ENCODE assay signal across 24 mouse cellular contexts in genomic region chr1:157220466-157220865, GRCm38 (mm10).
DNase-seq lines count a peak whose midpoint lies in the region; ATAC-seq lines count a peak whose summit lies in the region.
"Had no signal": no experiment of that assay in that cellular context is flagged by ENCODE, and none has a peak within 500 bp of the region (broad histone marks: within the 10 kb centered on the region; RNA-seq: fewer than 3 reads in every experiment).

No protein-coding gene starts in this region.

- no peaks in the 10 kb centered on the region for H3K4me1 ChIP-seq in liver, embryonic 11.5 days (replicated peaks; ENCODE audit: control insufficient read depth, insufficient read depth, low read length)
- H3K4me1 ChIP-seq: embryonic facial prominence, embryonic 12.5 days; embryonic facial prominence, embryonic 15.5 days; hindbrain, embryonic 12.5 days; hindbrain, embryonic 15.5 days had no signal

- H3K27me3 ChIP-seq in liver, embryonic 11.5 days (replicated peaks; ENCODE audit: control insufficient read depth, insufficient read depth, low read length) = no peaks in the 10 kb centered on the region
- H3K27me3 ChIP-seq: embryonic facial prominence, embryonic 12.5 days; embryonic facial prominence, embryonic 15.5 days; hindbrain, embryonic 12.5 days; hindbrain, embryonic 15.5 days had no signal

- 90% methylated on average over 1 of the region's 1 CpGs for WGBS in liver, embryonic 11.5 days

- H3K27ac ChIP-seq in liver, embryonic 11.5 days (ENCODE audit: low read depth, low read length) = no peak overlapping the region
- H3K27ac ChIP-seq: embryonic facial prominence, embryonic 12.5 days; embryonic facial prominence, embryonic 15.5 days; gastrocnemius, adult 2 months; hindbrain, embryonic 12.5 days; hindbrain, embryonic 15.5 days had no signal

- ATAC-seq in frontal cortex, adult (ENCODE audit: low TSS enrichment) = peak; percentile 88
- ATAC-seq in liver, embryonic 11.5 days (replicated peaks; ENCODE audit: low FRiP score) = peak; percentile 23
- ATAC-seq: activated CD4-positive, CD25-positive, alpha-beta regulatory T cell, adult 4 months; forebrain, embryonic 14.5 days; forebrain, postnatal 0 days had no signal

- no peaks in the 10 kb centered on the region for H3K9me3 ChIP-seq in liver, embryonic 11.5 days (ENCODE audit: control insufficient read depth, low read length)
- H3K9me3 ChIP-seq: embryonic facial prominence, embryonic 12.5 days; embryonic facial prominence, embryonic 15.5 days; hindbrain, embryonic 12.5 days; hindbrain, embryonic 15.5 days had no signal

- H3K9ac ChIP-seq in liver, embryonic 11.5 days (ENCODE audit: low read depth, low read length) = no peak overlapping the region
- H3K9ac ChIP-seq: embryonic facial prominence, embryonic 12.5 days; embryonic facial prominence, embryonic 15.5 days; forebrain, postnatal 0 days; hindbrain, embryonic 12.5 days; hindbrain, embryonic 15.5 days had no signal

- no peak for DNase-seq in frontal cortex, postnatal 25 days (ENCODE audit: low spot score in 2 of 2)
- DNase-seq in liver, embryonic 11.5 days (ENCODE audit: low spot score) = no peak
- no peak for DNase-seq in liver
- DNase-seq in right cerebral cortex, adult 2 months (ENCODE audit: low spot score in 2 of 2) = peak; percentile 35 to 41
- no peak for DNase-seq in right cerebral cortex, postnatal 14 days
- peak; percentile 50 for DNase-seq in telencephalon, adult 2 months (ENCODE audit: low read depth, low spot score)
- no peak for DNase-seq in cerebellum, adult 11 months
- DNase-seq: adrenal gland, adult 8-10 months; adrenal gland, postnatal 25 days; cerebellum, adult 2 months; cerebellum, adult 9-11 months; cerebellum, postnatal 25 days; forebrain, postnatal 0 days; gastrocnemius, adult 2 months; gastrocnemius, postnatal 14 days; heart, adult 11 months had no signal

- no peak overlapping the region for H3K4me2 ChIP-seq in liver, embryonic 11.5 days
- H3K4me2 ChIP-seq: embryonic facial prominence, embryonic 12.5 days; embryonic facial prominence, embryonic 15.5 days; heart, embryonic 11.5 days; hindbrain, embryonic 12.5 days; hindbrain, embryonic 15.5 days had no signal

- no peak overlapping the region for H3K4me3 ChIP-seq in liver, embryonic 11.5 days (ENCODE audit: low read depth, low read length)
- H3K4me3 ChIP-seq: embryonic facial prominence, embryonic 12.5 days; embryonic facial prominence, embryonic 15.5 days; gastrocnemius, adult 2 months; hindbrain, embryonic 12.5 days; hindbrain, embryonic 15.5 days had no signal

- H3K36me3 ChIP-seq in liver, embryonic 11.5 days (ENCODE audit: control insufficient read depth, insufficient read depth, low read length) = no peaks in the 10 kb centered on the region
- H3K36me3 ChIP-seq: embryonic facial prominence, embryonic 12.5 days; embryonic facial prominence, embryonic 15.5 days; hindbrain, embryonic 15.5 days had no signal

Comparison
In these comparisons a context has a peak if more than half of its experiments do, and no peak if none do; other contexts are left out.
1. DNase-seq: peak in right cerebral cortex, adult 2 months (2 of 2) and telencephalon, adult 2 months (single experiment); none in frontal cortex, postnatal 25 days (0 of 2), liver, embryonic 11.5 days (single experiment), liver (single experiment), right cerebral cortex, postnatal 14 days (single experiment) and cerebellum, adult 11 months (single experiment).